Mouse (Mus musculus) CH12.LX (cell line): ENCODE measurements around the gene Cenpl. TPM values are rescaled to one million over a fixed set of nuclear protein-coding genes. Genes with fewer than 3 reads are reported as not detected.
A peak's percentile ranks its signal among the peaks of the same experiment; 100 is the strongest.

Source experiments
- DNase-seq: peaks from one replicate; pipeline ENCODE4 v3.0.0-alpha.2; 2013; ENCODE audit errors: extremely low read depth
- H3K27ac ChIP-seq: 2 replicates; pipeline ENCODE4 v1.5.1; 2012; ENCODE audit warnings: low read depth, mild to moderate bottlenecking, control low read depth, moderate library complexity; ENCODE audit not compliant: insufficient read depth
- H3K27me3 ChIP-seq: replicated peaks from 2 replicates; pipeline ENCODE3; 2012; ENCODE audit warnings: inconsistent platforms
- H3K36me3 ChIP-seq, 2 experiments: replicated peaks in 1 of 2; 2 replicates each; pipeline versions ENCODE3 to v1.6.1; 2012; ENCODE audit warnings: inconsistent platforms in 1 of 2, low read length in 1 of 2, mild to moderate bottlenecking in 1 of 2, mixed read lengths in 1 of 2, moderate library complexity in 1 of 2; ENCODE audit not compliant: control insufficient read depth in 1 of 2, insufficient read depth in 1 of 2
- H3K4me1 ChIP-seq, 2 experiments: 2 replicates each; pipeline ENCODE4 v1.6.1; 2012; ENCODE audit warnings: inconsistent platforms in 1 of 2, moderate library complexity in 1 of 2; ENCODE audit not compliant: insufficient read depth in 2 of 2, control insufficient read depth in 1 of 2
- H3K4me2 ChIP-seq: 2 replicates; pipeline ENCODE4 v1.6.1; 2012; ENCODE audit warnings: low read depth, mild to moderate bottlenecking, control low read depth; ENCODE audit not compliant: poor library complexity, insufficient read depth, severe bottlenecking
- H3K4me3 ChIP-seq, 3 experiments: fragments of 150-350 bp in 1 of 3; sonication (generic) in 1 of 3; replicated peaks in 1 of 3; 2 replicates each; pipeline versions ENCODE3 to v1.5.1; 2011 to 2012; ENCODE audit warnings: low read depth in 2 of 3, low read length in 2 of 3, mild to moderate bottlenecking in 2 of 3, moderate library complexity in 2 of 3, control low read depth in 1 of 3, improper control_type of control experiment in 1 of 3, inconsistent platforms in 1 of 3, mixed read lengths in 1 of 3; ENCODE audit not compliant: poor library complexity in 1 of 3
- H3K79me2 ChIP-seq: replicated peaks from 2 replicates; pipeline ENCODE4 v1.6.1; 2012; ENCODE audit warnings: mild to moderate bottlenecking, moderate library complexity; ENCODE audit not compliant: control insufficient read depth, poor library complexity, insufficient read depth, severe bottlenecking; ENCODE audit errors: extremely low read depth
- H3K9ac ChIP-seq: 2 replicates; pipeline ENCODE4 v1.6.1; 2012; ENCODE audit warnings: low read depth, mild to moderate bottlenecking, control low read depth, moderate library complexity; ENCODE audit not compliant: insufficient read depth
- H3K9me3 ChIP-seq: replicated peaks from 2 replicates; pipeline ENCODE3; 2012; ENCODE audit warnings: low read length, inconsistent platforms, mixed read lengths
- BHLHE40 ChIP-seq: IDR thresholded peaks from 2 replicates; pipeline ENCODE4 v1.6.1; 2011; ENCODE audit warnings: mild to moderate bottlenecking, low read depth, low read length, improper control_type of control experiment
- CHD2 ChIP-seq: IDR thresholded peaks from 2 replicates; pipeline ENCODE4 v1.6.1; 2011; ENCODE audit warnings: low read length, improper control_type of control experiment
- CTCF ChIP-seq, 2 experiments: IDR thresholded peaks in 1 of 2; conservative IDR thresholded peaks in 1 of 2; 2 replicates each; pipeline ENCODE4 v1.5.1; 2011 to 2012; ENCODE audit warnings: low read depth in 2 of 2, low read length in 2 of 2, improper control_type of control experiment in 1 of 2, inconsistent platforms in 1 of 2, mild to moderate bottlenecking in 1 of 2, moderate library complexity in 1 of 2
- E2F4 ChIP-seq: IDR thresholded peaks from 2 replicates; pipeline ENCODE4 v1.6.1; 2011; ENCODE audit warnings: low read depth, low read length, improper control_type of control experiment; ENCODE audit not compliant: insufficient replicate concordance
- ELF1 ChIP-seq: IDR thresholded peaks from 2 replicates; pipeline ENCODE4 v1.6.1; 2014; ENCODE audit warnings: low read depth, mild to moderate bottlenecking, inconsistent platforms, low read length, improper control_type of control experiment
- EP300 ChIP-seq: IDR thresholded peaks from 2 replicates; pipeline ENCODE4 v1.6.1; 2011; ENCODE audit warnings: low read length, improper control_type of control experiment
- ETS1 ChIP-seq: conservative IDR thresholded peaks from 2 replicates; pipeline ENCODE4 v1.6.1; 2012; ENCODE audit warnings: low read depth, mild to moderate bottlenecking, inconsistent platforms, low read length, improper control_type of control experiment, moderate library complexity
- GABPA ChIP-seq: IDR thresholded peaks from 2 replicates; pipeline ENCODE4 v1.6.1; 2012; ENCODE audit warnings: low read depth, low read length, improper control_type of control experiment, inconsistent platforms; ENCODE audit not compliant: insufficient replicate concordance
- HCFC1 ChIP-seq: IDR thresholded peaks from 2 replicates; pipeline ENCODE4 v1.6.1; 2012; ENCODE audit warnings: low read depth, mild to moderate bottlenecking, inconsistent platforms, low read length, improper control_type of control experiment
- IRF4 ChIP-seq: IDR thresholded peaks from 2 replicates; pipeline ENCODE4 v1.6.1; 2014; ENCODE audit warnings: low read depth, mild to moderate bottlenecking, inconsistent platforms, low read length, improper control_type of control experiment
- JUN ChIP-seq: IDR thresholded peaks from 2 replicates; pipeline ENCODE4 v1.6.1; 2011; ENCODE audit warnings: low read depth, mild to moderate bottlenecking, low read length, improper control_type of control experiment, moderate library complexity; ENCODE audit not compliant: insufficient read depth
- JUND ChIP-seq: conservative IDR thresholded peaks from 2 replicates; pipeline ENCODE4 v1.6.1; 2011; ENCODE audit warnings: low read depth, low read length, improper control_type of control experiment
- KAT2A ChIP-seq: IDR thresholded peaks from 2 replicates; pipeline ENCODE4 v1.6.1; 2012; ENCODE audit warnings: low read length, improper control_type of control experiment, inconsistent platforms; ENCODE audit not compliant: insufficient replicate concordance
- MAFK ChIP-seq: IDR thresholded peaks from 2 replicates; pipeline ENCODE4 v1.6.1; 2011; ENCODE audit warnings: low read length, improper control_type of control experiment; ENCODE audit not compliant: insufficient replicate concordance
- MAX ChIP-seq: IDR thresholded peaks from 2 replicates; pipeline ENCODE4 v1.6.1; 2011; ENCODE audit warnings: low read length, improper control_type of control experiment
- MAZ ChIP-seq: IDR thresholded peaks from 2 replicates; pipeline ENCODE4 v1.6.1; 2012; ENCODE audit warnings: low read depth, mild to moderate bottlenecking, inconsistent platforms, low read length, improper control_type of control experiment, moderate library complexity
- MEF2A ChIP-seq: IDR thresholded peaks from 2 replicates; pipeline ENCODE4 v1.6.1; 2014; ENCODE audit warnings: low read depth, mild to moderate bottlenecking, inconsistent platforms, low read length, improper control_type of control experiment, borderline replicate concordance
- MXI1 ChIP-seq: IDR thresholded peaks from 2 replicates; pipeline ENCODE4 v1.6.1; 2011; ENCODE audit warnings: mild to moderate bottlenecking, low read depth, low read length, improper control_type of control experiment
- MYC ChIP-seq: IDR thresholded peaks from 2 replicates; pipeline ENCODE4 v1.6.1; 2011; ENCODE audit warnings: low read depth, mild to moderate bottlenecking, improper control_type of control experiment, low read length
- NELFE ChIP-seq: IDR thresholded peaks from 2 replicates; pipeline ENCODE4 v1.6.1; 2011; ENCODE audit warnings: low read depth, low read length, improper control_type of control experiment
- NRF1 ChIP-seq: IDR thresholded peaks from 2 replicates; pipeline ENCODE4 v1.6.1; 2014; ENCODE audit warnings: low read depth, mild to moderate bottlenecking, inconsistent platforms, low read length, improper control_type of control experiment, moderate library complexity
- PAX5 ChIP-seq: IDR thresholded peaks from 2 replicates; pipeline ENCODE4 v1.6.1; 2012; ENCODE audit warnings: low read length, inconsistent platforms, mixed read lengths
- POLR2A ChIP-seq: IDR thresholded peaks from 2 replicates; pipeline ENCODE4 v1.6.1; 2011; ENCODE audit warnings: low read depth, mild to moderate bottlenecking, improper control_type of control experiment, low read length
- POLR2AphosphoS2 ChIP-seq: IDR thresholded peaks from 2 replicates; pipeline ENCODE4 v1.6.1; 2011; ENCODE audit warnings: low read depth, low read length, improper control_type of control experiment
- RAD21 ChIP-seq: IDR thresholded peaks from 2 replicates; pipeline ENCODE4 v1.6.1; 2011; ENCODE audit warnings: low read depth, mild to moderate bottlenecking, low read length, improper control_type of control experiment, moderate library complexity
- RCOR1 ChIP-seq: conservative IDR thresholded peaks from 2 replicates; pipeline ENCODE4 v1.6.1; 2012; ENCODE audit warnings: low read depth, mild to moderate bottlenecking, inconsistent platforms, low read length, improper control_type of control experiment
- SIN3A ChIP-seq: IDR thresholded peaks from 2 replicates; pipeline ENCODE4 v1.6.1; 2012; ENCODE audit warnings: low read length, improper control_type of control experiment, inconsistent platforms
- SMC3 ChIP-seq: IDR thresholded peaks from 2 replicates; pipeline ENCODE4 v1.6.1; 2011; ENCODE audit warnings: low read depth, low read length, improper control_type of control experiment
- TBP ChIP-seq: conservative IDR thresholded peaks from 2 replicates; pipeline ENCODE4 v1.6.1; 2011; ENCODE audit warnings: low read depth, low read length, improper control_type of control experiment
- TCF12 ChIP-seq: IDR thresholded peaks from 2 replicates; pipeline ENCODE4 v1.6.1; 2014; ENCODE audit warnings: low read depth, mild to moderate bottlenecking, inconsistent platforms, low read length, improper control_type of control experiment
- UBTF ChIP-seq: IDR thresholded peaks from 2 replicates; pipeline ENCODE4 v1.6.1; 2012; ENCODE audit warnings: low read depth, mild to moderate bottlenecking, inconsistent platforms, low read length, improper control_type of control experiment, moderate library complexity
- USF1 ChIP-seq: IDR thresholded peaks from 2 replicates; pipeline ENCODE4 v1.6.1; 2014; ENCODE audit warnings: low read depth, mild to moderate bottlenecking, inconsistent platforms, low read length, improper control_type of control experiment
- USF2 ChIP-seq: conservative IDR thresholded peaks from 2 replicates; pipeline ENCODE4 v1.6.1; 2011; ENCODE audit warnings: low read depth, low read length, improper control_type of control experiment
- ZKSCAN1 ChIP-seq: IDR thresholded peaks from 2 replicates; pipeline ENCODE4 v1.6.1; 2012; ENCODE audit warnings: low read depth, inconsistent platforms, low read length, improper control_type of control experiment, borderline replicate concordance
- ZMIZ1 ChIP-seq: IDR thresholded peaks from 2 replicates; pipeline ENCODE4 v1.6.1; 2012; ENCODE audit warnings: low read depth, mild to moderate bottlenecking, inconsistent platforms, low read length, improper control_type of control experiment
- ZNF384 ChIP-seq: IDR thresholded peaks from 2 replicates; pipeline ENCODE4 v1.6.1; 2012; ENCODE audit warnings: low read depth, low read length, improper control_type of control experiment, inconsistent platforms
- dilution Hi-C: fragments of 300-500 bp; cut with MboI; formaldehyde crosslinking; loops from 2 replicates; pipeline ENCODE4 v1.14.3; 2020; ENCODE audit warnings: low sequenced_read_pairs; ENCODE audit not compliant: extremely low pct_unique_long_range_greater_than_20kb, extremely low pct_ligation_motif_present
- in situ Hi-C: fragments of 300-500 bp; cut with MboI; formaldehyde crosslinking; loops from 3 replicates; pipeline ENCODE4 v1.14.3; 2019; ENCODE audit warnings: low sequenced_read_pairs, low pct_ligation_motif_present, low pct_unique_long_range_greater_than_20kb, mixed read lengths
- polyA plus RNA-seq: library from polyadenylated mRNA; unstranded; fragments of >175 nt; gene quantifications from 2 replicates; pipeline ENCODE4 v1.2.1, GENCODE M21; 2012; ENCODE audit warnings: low read depth; ENCODE audit not compliant: insufficient read length
- total RNA-seq, 2 experiments: library from RNA; depleted of rRNA; stranded (reverse); fragments of 300-350 nt in 1 of 2; fragments of >200 nt in 1 of 2; gene quantifications; 2 replicates each; pipeline ENCODE4 v1.2.3; 2012 to 2014

Gene Cenpl
- total RNA-seq (2012; rRNA removed) (4.6 and 5.5 TPM in 2 replicates), total RNA-seq (2014; rRNA removed) (10.4 and 11.5 TPM in 2 replicates), polyA plus RNA-seq (13.1 and 13.3 TPM in 2 replicates)

GRCm38 (mm10) chr1:161070352-161071271 lies at the start of gene Cenpl, which contains the start of gene Dars2:
Cenpl (plus strand) TSS chr1:161070713.
Dars2 (minus strand) TSS chr1:161070658.
- Histone ChIP-seq H3K27ac (peak within 1 kb of the TSS; percentile 0), H3K36me3 (peaks cover 2 to 23% of the 10 kb centered on the region in 2 experiments), H3K9ac (peak within 1 kb of the TSS; percentile 44), H3K27me3 (no peaks in the 10 kb centered on the region), H3K4me2 (peak within 1 kb of the TSS; percentile 98), H3K79me2 (peaks cover 37% of the 10 kb centered on the region), H3K4me1 (peaks cover 2 to 37% of the 10 kb centered on the region in 2 experiments; a peak in 3 of 4 replicates), H3K4me3 (peak within 1 kb of the TSS; percentile 84 to 96 (median 86)), H3K9me3 (no peaks in the 10 kb centered on the region)
- in situ Hi-C loops (loop anchor here (25.0 kb wide), 1 partner anchor 667 kb away; no protein-coding TSS in a partner anchor), dilution Hi-C loops (no loop called here)
- peak; percentile 97 for DNase-seq
- peak; percentile 79; the same call in 1 of the 2 replicates for TF ChIP-seq E2F4
- TF ChIP-seq NRF1, result peak; percentile 79
- no peak for TF ChIP-seq ZNF384
- peak; percentile 90; the same call in 1 of the 2 replicates for TF ChIP-seq MYC
- peak; percentile 50; the same call in 1 of the 2 replicates for TF ChIP-seq GABPA
- TF ChIP-seq HCFC1, result peak; percentile 95
- TF ChIP-seq PAX5, result no peak
- TF ChIP-seq NELFE, result peak; percentile 61
- peak; percentile 68; the same call in 1 of the 2 replicates for TF ChIP-seq MEF2A
- TF ChIP-seq KAT2A, result peak; percentile 91; the same call in 1 of the 2 replicates
- TF ChIP-seq UBTF, result peak; percentile 38; the same call in 1 of the 2 replicates
- peak; percentile 49; the same call in 1 of the 2 replicates for TF ChIP-seq ZMIZ1
- peak; percentile 68; the same call in 1 of the 2 replicates for TF ChIP-seq MAX
- peak; percentile 84; the same call in 1 of the 2 replicates for TF ChIP-seq POLR2AphosphoS2
- TF ChIP-seq MAZ, result 0 out of 2 replicates have a peak, but pooled peaks have one; percentile 45
- 0 out of 2 replicates have a peak, but pooled peaks have one; percentile 17 for TF ChIP-seq ETS1
- TF ChIP-seq CHD2, result peak; percentile 58; the same call in 1 of the 2 replicates
- TF ChIP-seq USF2, result no peak
- TF ChIP-seq CTCF (conservative IDR thresholded peaks at IDR 0.05 in 1 of 2, IDR thresholded peaks at IDR 0.05 in 1 of 2; ENCODE audit: low read depth in 2 of 2, low read length in 2 of 2), result no peak; a peak in 1 of 4 replicates
- TF ChIP-seq MXI1, result peak; percentile 88
- peak; percentile 94 for TF ChIP-seq RCOR1
- TF ChIP-seq SMC3, result no peak
- TF ChIP-seq TBP, result peak; percentile 50; the same call in 1 of the 2 replicates
- no peak; the same call in 1 of the 2 replicates for TF ChIP-seq MAFK
- TF ChIP-seq ZKSCAN1, result no peak
- TF ChIP-seq JUN, result no peak
- TF ChIP-seq ELF1, result peak; percentile 98
- TF ChIP-seq USF1, result no peak
- TF ChIP-seq POLR2A, result peak; percentile 79
- no peak for TF ChIP-seq RAD21
- TF ChIP-seq JUND, result no peak
- peak; percentile 96 for TF ChIP-seq SIN3A
- TF ChIP-seq EP300, result no peak
- TF ChIP-seq TCF12, result no peak
- peak; percentile 75 for TF ChIP-seq IRF4
- no peak; the same call in 1 of the 2 replicates for TF ChIP-seq BHLHE40
